Mouse (Mus musculus) hindbrain, embryonic 10.5 days (tissue): ENCODE measurements around the gene Inhba. TPM values are rescaled to one million over a fixed set of nuclear protein-coding genes. Genes with fewer than 3 reads are reported as not detected.

Source experiments
- DNase-seq: peaks from one replicate; pipeline ENCODE4 v3.0.0-alpha.2; 2017; ENCODE audit warnings: low spot score
- H3K27ac ChIP-seq: fragments of 300-500 bp; sonication (generic); 2 replicates; pipeline ENCODE4 v1.5.1; 2016; ENCODE audit warnings: mild to moderate bottlenecking, moderate library complexity
- H3K27me3 ChIP-seq: fragments of 300-500 bp; sonication (generic); 2 replicates; pipeline ENCODE4 v1.6.1; 2016; ENCODE audit warnings: mild to moderate bottlenecking; ENCODE audit not compliant: poor library complexity, insufficient read depth, severe bottlenecking
- H3K36me3 ChIP-seq: fragments of 300-500 bp; sonication (generic); 2 replicates; pipeline ENCODE4 v1.6.1; 2016; ENCODE audit warnings: mild to moderate bottlenecking, moderate library complexity
- H3K4me1 ChIP-seq: fragments of 300-500 bp; sonication (generic); replicated peaks from 2 replicates; pipeline ENCODE4 v1.6.1; 2016; ENCODE audit warnings: mild to moderate bottlenecking
- H3K4me3 ChIP-seq: fragments of 300-500 bp; sonication (generic); 2 replicates; pipeline ENCODE4 v1.5.1; 2016; ENCODE audit warnings: mild to moderate bottlenecking, moderate library complexity
- H3K9me3 ChIP-seq: fragments of 300-500 bp; sonication (generic); 2 replicates; pipeline ENCODE4 v1.6.1; 2016; ENCODE audit warnings: mild to moderate bottlenecking, moderate library complexity
- WGBS: fragments of 180-500 bp; shearing (Covaris S2); methylation state at CpG from one replicate; pipeline ENCODE4 v1.1.7; 2016; 5-methylcytosine and 5-hydroxymethylcytosine counted together
- polyA plus RNA-seq: library from polyadenylated mRNA; unstranded; fragments of >200 nt; fragmentation: Nextera tagmentation; extraction: Ambion mirVana; gene quantifications from 2 replicates; pipeline ENCODE4 v1.2.1, GENCODE M21; 2016

The Inhba gene
- polyA plus RNA-seq, 1 experiment from 2014 or later = 0.09 TPM

- Histone ChIP-seq H3K27ac (no peak overlapping the region), H3K27me3 (peaks cover 87% of the 10 kb centered on the region), H3K4me1 (peaks cover 34% of the 10 kb centered on the region), H3K4me3 (no peak overlapping the region), H3K9me3 (no peaks in the 10 kb centered on the region), H3K36me3 (no peaks in the 10 kb centered on the region)
- 72% methylated on average over 3 of the region's 3 CpGs for WGBS
- no peak for DNase-seq
Observed at GRCm38 (mm10) chr13:16014166-16014565, 2.5 kb downstream of the Inhba start.

GRCm38 (mm10) chr13:16016506-16016905 lies 4.9 kb downstream of the Inhba start:
- WGBS = 0% methylated on average over 2 of the region's 2 CpGs
- H3K4me1 ChIP-seq = peaks cover 32% of the 10 kb centered on the region
- H3K27me3 ChIP-seq = peaks cover 72% of the 10 kb centered on the region
- no peak overlapping the region for H3K27ac ChIP-seq
- no peaks in the 10 kb centered on the region for H3K36me3 ChIP-seq
- DNase-seq = no peak
- H3K4me3 ChIP-seq = peak overlapping the region; percentile 51; the same call in 1 of the 2 replicates
- H3K9me3 ChIP-seq = no peaks in the 10 kb centered on the region

- H3K27ac ChIP-seq = no peak overlapping the region; the same call in 1 of the 2 replicates
- peaks cover 24% of the 10 kb centered on the region for H3K4me1 ChIP-seq
- peak; percentile 23 for DNase-seq
- peak overlapping the region; percentile 51 for H3K4me3 ChIP-seq
- peaks cover 69% of the 10 kb centered on the region for H3K27me3 ChIP-seq
- no peaks in the 10 kb centered on the region for H3K9me3 ChIP-seq
- 1% methylated on average over 20 of the region's 20 CpGs for WGBS
- no peaks in the 10 kb centered on the region for H3K36me3 ChIP-seq
Observed at GRCm38 (mm10) chr13:16017338-16017737, 5.7 kb downstream of the Inhba start.

GRCm38 (mm10) chr13:16017777-16018176 lies 6.1 kb downstream of the Inhba start:
- Histone ChIP-seq H3K9me3 (no peaks in the 10 kb centered on the region), H3K36me3 (no peaks in the 10 kb centered on the region), H3K27me3 (peaks cover 65% of the 10 kb centered on the region), H3K4me3 (peak overlapping the region; percentile 51), H3K27ac (no peak overlapping the region), H3K4me1 (peaks cover 22% of the 10 kb centered on the region)
- DNase-seq = no peak
- WGBS = 3% methylated on average over 9 of the region's 9 CpGs

- Histone ChIP-seq H3K4me1 (peaks cover 27% of the 10 kb centered on the region), H3K27me3 (peaks cover 54% of the 10 kb centered on the region), H3K9me3 (no peaks in the 10 kb centered on the region), H3K27ac (no peak overlapping the region), H3K4me3 (no peak overlapping the region), H3K36me3 (no peaks in the 10 kb centered on the region)
- WGBS = 72% methylated on average over 3 of the region's 3 CpGs
- no peak for DNase-seq
Observed at GRCm38 (mm10) chr13:16018807-16019510, 7.3 kb downstream of the Inhba start.

- H3K4me1 ChIP-seq = peaks cover 27% of the 10 kb centered on the region
- WGBS = 2% methylated on average over 1 of the region's 1 CpGs
Observed at GRCm38 (mm10) chr13:16020659-16021058, 9.0 kb downstream of the Inhba start.

GRCm38 (mm10) chr13:16021181-16021580 lies 9.5 kb downstream of the Inhba start:
- no peak for DNase-seq
- H3K4me3 ChIP-seq = no peak overlapping the region
- H3K27me3 ChIP-seq = peaks cover 31% of the 10 kb centered on the region
- peaks cover 23% of the 10 kb centered on the region for H3K4me1 ChIP-seq
- H3K27ac ChIP-seq = no peak overlapping the region
- no peaks in the 10 kb centered on the region for H3K36me3 ChIP-seq
- no peaks in the 10 kb centered on the region for H3K9me3 ChIP-seq
- WGBS = 60% methylated on average over 6 of the region's 6 CpGs

More at GRCm38 (mm10) chr13:16020659-16021058, 9.0 kb downstream of the Inhba start:
- DNase-seq = peak; percentile 42
- no peak overlapping the region for H3K27ac ChIP-seq
- no peaks in the 10 kb centered on the region for H3K36me3 ChIP-seq
- no peaks in the 10 kb centered on the region for H3K9me3 ChIP-seq
- peaks cover 37% of the 10 kb centered on the region for H3K27me3 ChIP-seq
- H3K4me3 ChIP-seq = no peak overlapping the region

- Histone ChIP-seq H3K4me1 (peaks cover 16% of the 10 kb centered on the region), H3K36me3 (no peaks in the 10 kb centered on the region), H3K27me3 (peaks cover 25% of the 10 kb centered on the region), H3K9me3 (no peaks in the 10 kb centered on the region), H3K4me3 (no peak overlapping the region), H3K27ac (no peak overlapping the region)
- WGBS = 93% methylated on average over 7 of the region's 7 CpGs
- DNase-seq = no peak
Observed at GRCm38 (mm10) chr13:16021849-16022248, 10.2 kb downstream of the Inhba start.

GRCm38 (mm10) chr13:16022536-16022935 lies 10.9 kb downstream of the Inhba start:
- WGBS = 94% methylated on average over 8 of the region's 8 CpGs
- Histone ChIP-seq H3K36me3 (no peaks in the 10 kb centered on the region), H3K4me1 (peaks cover 9% of the 10 kb centered on the region), H3K27me3 (peaks cover 18% of the 10 kb centered on the region), H3K27ac (no peak overlapping the region), H3K9me3 (no peaks in the 10 kb centered on the region), H3K4me3 (no peak overlapping the region)
- DNase-seq = no peak

- Histone ChIP-seq H3K9me3 (no peaks in the 10 kb centered on the region), H3K4me1 (0 out of 2 replicates have a peak, but pooled peaks cover 5% of the 10 kb centered on the region), H3K27me3 (peaks cover 10% of the 10 kb centered on the region), H3K27ac (no peak overlapping the region), H3K36me3 (no peaks in the 10 kb centered on the region), H3K4me3 (no peak overlapping the region)
- WGBS = 70% methylated on average over 13 of the region's 13 CpGs
- no peak for DNase-seq
Observed at GRCm38 (mm10) chr13:16023070-16024039, 11.7 kb downstream of the Inhba start.

GRCm38 (mm10) chr13:16030557-16031057 lies 19.0 kb downstream of the Inhba start:
- Histone ChIP-seq H3K4me3 (no peak overlapping the region), H3K36me3 (no peaks in the 10 kb centered on the region), H3K4me1 (peaks cover 9% of the 10 kb centered on the region), H3K9me3 (no peaks in the 10 kb centered on the region), H3K27ac (no peak overlapping the region), H3K27me3 (no peaks in the 10 kb centered on the region)
- no peak for DNase-seq
- WGBS = 91% methylated on average over 5 of the region's 5 CpGs

GRCm38 (mm10) chr13:16032425-16032824 lies 20.8 kb downstream of the Inhba start:
- Histone ChIP-seq H3K36me3 (no peaks in the 10 kb centered on the region), H3K9me3 (no peaks in the 10 kb centered on the region), H3K4me1 (peaks cover 9% of the 10 kb centered on the region), H3K27ac (no peak overlapping the region), H3K4me3 (no peak overlapping the region), H3K27me3 (no peaks in the 10 kb centered on the region)
- DNase-seq = no peak
